9 mouse cellular contexts compared by ENCODE assay signal in the genomic region with DNA sequence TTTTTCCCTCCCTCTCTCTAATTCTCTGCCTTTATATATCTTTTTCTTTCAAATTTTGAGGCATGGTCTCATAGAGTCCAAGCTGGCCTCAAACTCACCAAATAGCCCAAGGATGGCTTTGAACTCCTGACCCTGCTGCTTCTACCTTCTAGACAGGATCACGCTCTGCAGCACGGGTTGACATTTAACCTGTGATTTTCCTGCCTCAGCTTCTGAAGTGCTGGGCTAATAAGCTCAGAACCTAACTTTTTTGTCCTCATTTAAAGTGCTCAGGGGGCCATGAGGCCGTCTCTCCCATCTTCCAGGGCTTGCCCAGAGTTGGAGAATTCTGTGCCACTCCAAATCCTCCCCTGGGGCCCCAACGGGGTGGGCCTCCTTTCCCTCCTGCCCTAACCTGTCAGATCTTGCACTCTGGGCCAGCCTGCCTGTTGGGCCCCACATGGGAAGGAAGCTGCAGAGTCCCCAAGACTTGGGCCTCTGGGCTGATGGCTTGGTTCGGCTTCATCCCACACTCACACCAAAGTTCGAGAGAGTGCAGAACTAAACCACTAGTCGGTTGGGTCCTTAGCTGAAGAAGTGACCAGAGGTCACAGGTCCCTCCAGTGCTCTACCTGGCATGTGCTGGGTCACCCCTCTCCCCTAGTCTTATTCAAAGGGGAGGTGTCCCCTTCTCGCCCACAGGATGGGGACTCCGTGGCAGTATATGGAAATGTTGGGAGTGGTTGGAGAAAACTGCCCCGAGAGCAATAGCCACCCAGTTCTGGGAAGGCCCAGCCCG. TPM values are rescaled to one million over a fixed set of nuclear protein-coding genes. Genes with fewer than 3 reads are reported as not detected.
DNase-seq lines count a peak whose midpoint lies in the region; ATAC-seq lines count a peak whose summit lies in the region.
"Had no signal": no experiment of that assay in that cellular context is flagged by ENCODE, and none has a peak within 500 bp of the region (broad histone marks: within the 10 kb centered on the region; RNA-seq: fewer than 3 reads in every experiment).

No protein-coding gene starts in this region.

- no peak overlapping the region for H3K4me2 ChIP-seq in forebrain, embryonic 16.5 days (ENCODE audit: low read length)
- peak overlapping the region; percentile 93 for H3K4me2 ChIP-seq in limb, embryonic 15.5 days

- peak overlapping the region; percentile 69 for H3K4me3 ChIP-seq in forebrain, embryonic 10.5 days
- no peak overlapping the region for H3K4me3 ChIP-seq in forebrain, embryonic 16.5 days (replicated peaks; ENCODE audit: low read length)
- peak overlapping the region; percentile 76; the same call in 1 of the 2 replicates for H3K4me3 ChIP-seq in limb, embryonic 15.5 days

- no peaks in the 10 kb centered on the region for H3K9me3 ChIP-seq in forebrain, embryonic 10.5 days
- H3K9me3 ChIP-seq in forebrain, embryonic 16.5 days (ENCODE audit: control insufficient read depth, low read length) = no peaks in the 10 kb centered on the region
- no peaks in the 10 kb centered on the region for H3K9me3 ChIP-seq in limb, embryonic 15.5 days

- peak overlapping the region; percentile 94 for H3K27ac ChIP-seq in forebrain, embryonic 10.5 days
- H3K27ac ChIP-seq in forebrain, embryonic 16.5 days (ENCODE audit: low read length) = no peak overlapping the region
- peak overlapping the region; percentile 99 for H3K27ac ChIP-seq in limb, embryonic 15.5 days

- H3K9ac ChIP-seq in forebrain, embryonic 16.5 days (replicated peaks; ENCODE audit: low read depth, low read length) = no peak overlapping the region
- H3K9ac ChIP-seq in limb, embryonic 15.5 days = 0 out of 2 replicates have a peak overlapping the region, but pooled peaks have one; percentile 87

- no peak for DNase-seq in forebrain, embryonic 10.5 days (ENCODE audit: extremely low spot score, low spot score)
- peak; percentile 33 for DNase-seq in thymus, postnatal 25 days
- no peak for DNase-seq in thymus, postnatal 0 days (ENCODE audit: low spot score)
- DNase-seq in thymus, postnatal 4 days = peak; percentile 46
- no peak for DNase-seq in left cerebral cortex, postnatal 10 days (ENCODE audit: extremely low spot score in 1 of 2, low spot score in 2 of 2)
- DNase-seq: cerebellum, adult 18-20 months had no signal

- H3K36me3 ChIP-seq in forebrain, embryonic 10.5 days (replicated peaks) = no peaks in the 10 kb centered on the region
- H3K36me3 ChIP-seq in forebrain, embryonic 16.5 days (ENCODE audit: control insufficient read depth, insufficient read depth) = no peaks in the 10 kb centered on the region
- H3K36me3 ChIP-seq in limb, embryonic 15.5 days = no peaks in the 10 kb centered on the region

- H3K4me1 ChIP-seq in forebrain, embryonic 10.5 days = peaks cover 74% of the 10 kb centered on the region
- peaks cover 45% of the 10 kb centered on the region for H3K4me1 ChIP-seq in forebrain, embryonic 16.5 days (replicated peaks; ENCODE audit: control insufficient read depth, insufficient read depth, low read length)
- peaks cover 65% of the 10 kb centered on the region for H3K4me1 ChIP-seq in limb, embryonic 15.5 days

- intact Hi-C loops in left cerebral cortex, postnatal 10 days (cut with DNase I) = no loop called here

- 57% methylated on average over 11 of the region's 11 CpGs for WGBS in forebrain, embryonic 10.5 days
- 41% methylated on average over 11 of the region's 11 CpGs for WGBS in forebrain, embryonic 16.5 days
- 27% methylated on average over 11 of the region's 11 CpGs for whole genome bisulfite sequencing in limb, embryonic 15.5 days

- H3K27me3 ChIP-seq in forebrain, embryonic 10.5 days (ENCODE audit: poor library complexity, severe bottlenecking) = peaks cover 28% of the 10 kb centered on the region
- no peaks in the 10 kb centered on the region for H3K27me3 ChIP-seq in forebrain, embryonic 16.5 days (replicated peaks; ENCODE audit: control insufficient read depth, insufficient read depth, low read length)
- H3K27me3 ChIP-seq in limb, embryonic 15.5 days = no peaks in the 10 kb centered on the region

- no peak for ATAC-seq in forebrain, embryonic 16.5 days
- ATAC-seq in limb, embryonic 15.5 days (ENCODE audit: insufficient number of reproducible peaks, low FRiP score, low TSS enrichment, low read depth) = no peak
- ATAC-seq in megakaryocyte-erythroid progenitor cell, adult 5-6 weeks (replicated peaks; ENCODE audit: low FRiP score, low TSS enrichment, poor library complexity, severe bottlenecking) = no peak

RNA-seq across cellular contexts. Expression of gene Nanos3, which starts 14.5 kb away (rescaled TPM):
- polyA plus RNA-seq in forebrain, embryonic 10.5 days (2016; fragmentation: Nextera tagmentation; extraction: Ambion mirVana) = 2.6 and 3.7 TPM in 2 replicates
- polyA plus RNA-seq in forebrain, embryonic 16.5 days (2015; fragmentation: Nextera tagmentation; extraction: Ambion mirVana) = 3.2 and 4.7 TPM in 2 replicates
- polyA plus RNA-seq in thymus, postnatal 0 days (2015; fragmentation: Nextera tagmentation; extraction: Ambion mirVana) = 5.3 and 6.2 TPM in 2 replicates
- polyA plus RNA-seq in limb, embryonic 15.5 days (2015; fragmentation: Nextera tagmentation; extraction: Ambion mirVana) = 1.8 and 3.0 TPM in 2 replicates
- 2.9 and 5.0 TPM in 2 replicates for total RNA-seq in megakaryocyte-erythroid progenitor cell, adult 5-6 weeks (2014; fragmentation: Nextera tagmentation)
- not detected in 2 replicates for total RNA-seq in megakaryocyte-erythroid progenitor cell, adult 5-6 weeks (2017)
- 1 to 10 TPM; 5.4 to 6.8 TPM for total RNA-seq in left cerebral cortex, postnatal 10 days (2021)

RNA-seq across cellular contexts. Expression of gene Zswim4, which starts 37.3 kb away (rescaled TPM):
- 28.6 and 31.4 TPM in 2 replicates for polyA plus RNA-seq in forebrain, embryonic 10.5 days (2016; fragmentation: Nextera tagmentation; extraction: Ambion mirVana)
- 40.1 and 41.8 TPM in 2 replicates for polyA plus RNA-seq in forebrain, embryonic 16.5 days (2015; fragmentation: Nextera tagmentation; extraction: Ambion mirVana)
- 12.7 and 13.2 TPM in 2 replicates for polyA plus RNA-seq in thymus, postnatal 0 days (2015; fragmentation: Nextera tagmentation; extraction: Ambion mirVana)
- 13.5 and 15.1 TPM in 2 replicates for polyA plus RNA-seq in limb, embryonic 15.5 days (2015; fragmentation: Nextera tagmentation; extraction: Ambion mirVana)
- 2.8 and 4.8 TPM in 2 replicates for total RNA-seq in megakaryocyte-erythroid progenitor cell, adult 5-6 weeks (2014; fragmentation: Nextera tagmentation)
- total RNA-seq in megakaryocyte-erythroid progenitor cell, adult 5-6 weeks (2017) = 3.3 and 3.7 TPM in 2 replicates
- total RNA-seq in left cerebral cortex, postnatal 10 days (2021) = 10 to 100 TPM; 14.2 to 14.3 TPM

RNA-seq across cellular contexts. Expression of gene D8Ertd738e, which starts 50.0 kb away (rescaled TPM):
- 386 and 390 TPM in 2 replicates for polyA plus RNA-seq in forebrain, embryonic 10.5 days (2016; fragmentation: Nextera tagmentation; extraction: Ambion mirVana)
- polyA plus RNA-seq in forebrain, embryonic 16.5 days (2015; fragmentation: Nextera tagmentation; extraction: Ambion mirVana) = 214 and 231 TPM in 2 replicates
- polyA plus RNA-seq in thymus, postnatal 0 days (2015; fragmentation: Nextera tagmentation; extraction: Ambion mirVana) = 403 and 424 TPM in 2 replicates
- polyA plus RNA-seq in limb, embryonic 15.5 days (2015; fragmentation: Nextera tagmentation; extraction: Ambion mirVana) = 309 and 325 TPM in 2 replicates
- 122 and 195 TPM in 2 replicates for total RNA-seq in megakaryocyte-erythroid progenitor cell, adult 5-6 weeks (2014; fragmentation: Nextera tagmentation)
- total RNA-seq in megakaryocyte-erythroid progenitor cell, adult 5-6 weeks (2017) = 63.7 and 94.8 TPM in 2 replicates
- total RNA-seq in left cerebral cortex, postnatal 10 days (2021) = 100 to 1,000 TPM; 130 to 136 TPM

RNA-seq across cellular contexts. Expression of gene 4930432K21Rik, which starts 51.7 kb away (rescaled TPM):
- 1.9 and 2.4 TPM in 2 replicates for polyA plus RNA-seq in forebrain, embryonic 10.5 days (2016; fragmentation: Nextera tagmentation; extraction: Ambion mirVana)
- 2.6 and 3.5 TPM in 2 replicates for polyA plus RNA-seq in forebrain, embryonic 16.5 days (2015; fragmentation: Nextera tagmentation; extraction: Ambion mirVana)
- 1.3 and 1.4 TPM in 2 replicates for polyA plus RNA-seq in thymus, postnatal 0 days (2015; fragmentation: Nextera tagmentation; extraction: Ambion mirVana)
- polyA plus RNA-seq in limb, embryonic 15.5 days (2015; fragmentation: Nextera tagmentation; extraction: Ambion mirVana) = 1.1 and 1.3 TPM in 2 replicates
- total RNA-seq in megakaryocyte-erythroid progenitor cell, adult 5-6 weeks (2014; fragmentation: Nextera tagmentation) = 0.49 and 0.50 TPM in 2 replicates
- total RNA-seq in megakaryocyte-erythroid progenitor cell, adult 5-6 weeks (2017) = 1.1 and 1.7 TPM in 2 replicates
- total RNA-seq in left cerebral cortex, postnatal 10 days (2021) = 1 to 10 TPM; 2.9 to 3.2 TPM

RNA-seq across cellular contexts. Expression of gene Cc2d1a, which starts 51.8 kb away (rescaled TPM):
- polyA plus RNA-seq in forebrain, embryonic 10.5 days (2016; fragmentation: Nextera tagmentation; extraction: Ambion mirVana) = 17.3 and 20.8 TPM in 2 replicates
- polyA plus RNA-seq in forebrain, embryonic 16.5 days (2015; fragmentation: Nextera tagmentation; extraction: Ambion mirVana) = 35.4 and 43.8 TPM in 2 replicates
- 18.9 and 20.1 TPM in 2 replicates for polyA plus RNA-seq in thymus, postnatal 0 days (2015; fragmentation: Nextera tagmentation; extraction: Ambion mirVana)
- polyA plus RNA-seq in limb, embryonic 15.5 days (2015; fragmentation: Nextera tagmentation; extraction: Ambion mirVana) = 28.5 and 29.2 TPM in 2 replicates
- 8.6 and 10.7 TPM in 2 replicates for total RNA-seq in megakaryocyte-erythroid progenitor cell, adult 5-6 weeks (2014; fragmentation: Nextera tagmentation)
- total RNA-seq in megakaryocyte-erythroid progenitor cell, adult 5-6 weeks (2017) = 3.2 and 6.9 TPM in 2 replicates
- total RNA-seq in left cerebral cortex, postnatal 10 days (2021) = 10 to 100 TPM; 66.7 to 70.7 TPM

Comparison
In these comparisons a context has a peak if more than half of its experiments do, and no peak if none do; other contexts are left out.
1. DNase-seq: peak in thymus, postnatal 25 days (single experiment) and thymus, postnatal 4 days (single experiment); none in forebrain, embryonic 10.5 days (single experiment), thymus, postnatal 0 days (single experiment) and left cerebral cortex, postnatal 10 days (0 of 2).